Mouse (Mus musculus) liver, postnatal 0 days (tissue): ENCODE measurements around the gene Ints14.

ENCODE experiments used
- CTCF ChIP-seq: sonication (generic); IDR thresholded peaks from 2 replicates; pipeline ENCODE4 v1.5.1; 2016; ENCODE audit warnings: antibody characterized with exemption, low read depth
- EP300 ChIP-seq: IDR thresholded peaks from 2 replicates; pipeline ENCODE4 v1.6.1; 2016; ENCODE audit warnings: antibody characterized with exemption, low read depth, mild to moderate bottlenecking

DNA sequence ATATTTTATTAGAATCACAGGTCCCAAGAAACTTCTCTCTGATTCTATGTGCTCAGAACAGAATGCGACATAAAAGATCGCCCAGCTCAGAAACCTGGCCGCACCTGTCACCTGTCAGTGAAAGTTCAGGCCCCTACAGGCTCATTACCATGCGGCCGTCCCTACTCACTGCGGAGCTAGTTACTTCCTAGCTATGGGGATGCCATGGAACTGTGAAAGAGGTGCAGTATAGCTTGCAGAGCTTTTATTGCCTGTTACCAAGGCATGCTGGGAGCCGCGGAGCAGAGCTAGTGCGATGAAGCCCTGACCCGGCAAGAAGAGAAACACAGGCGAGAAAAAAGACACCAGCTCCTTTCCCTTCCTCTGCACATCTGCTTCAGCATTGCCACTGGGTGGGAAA, 16.7 kb upstream of the Ints14 start:
- TF ChIP-seq CTCF = no peak
- TF ChIP-seq EP300 = no peak
